Mouse (Mus musculus) frontal cortex, postnatal 10 days (tissue): Measurements from ENCODE around the gene Nt5m.

Experiments used
- DNase-seq, 2 experiments: peaks; one replicate each; pipeline ENCODE4 v3.0.0; 2022; ENCODE audit warnings: low spot score in 2 of 2, mixed read lengths in 1 of 2

The Nt5m gene

GRCm38 (mm10) chr11:59839459-59840126 lies 346 bp downstream of the Nt5m start, which contains the start of gene Cops3:
Gene Cops3, minus strand, starts transcription at chr11:59839838.
- peak; percentile 94 to 96 for DNase-seq

GRCm38 (mm10) chr11:59846311-59846710 lies 7.1 kb downstream of the Nt5m start:
- no peak for DNase-seq

DNA sequence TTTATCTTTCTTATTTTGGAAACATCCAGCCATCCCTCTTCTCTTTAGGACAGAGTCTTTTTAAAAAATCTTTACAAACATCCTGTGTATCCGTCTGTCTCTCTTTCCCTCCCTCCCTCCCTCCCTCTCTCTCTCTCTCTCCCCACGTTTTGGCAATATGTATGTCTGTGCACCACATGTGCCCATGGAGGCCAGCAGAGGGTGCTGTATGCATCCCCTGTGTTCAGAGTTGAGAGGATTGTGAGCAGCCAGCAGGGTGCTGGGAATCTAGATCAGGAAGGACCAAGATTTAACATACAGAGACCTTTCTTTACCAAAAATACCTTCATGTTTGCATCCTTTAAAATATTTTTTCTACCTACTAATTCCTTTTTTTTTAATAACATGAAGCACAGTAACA lies 7.9 kb downstream of the Nt5m start:
- DNase-seq = no peak

DNA sequence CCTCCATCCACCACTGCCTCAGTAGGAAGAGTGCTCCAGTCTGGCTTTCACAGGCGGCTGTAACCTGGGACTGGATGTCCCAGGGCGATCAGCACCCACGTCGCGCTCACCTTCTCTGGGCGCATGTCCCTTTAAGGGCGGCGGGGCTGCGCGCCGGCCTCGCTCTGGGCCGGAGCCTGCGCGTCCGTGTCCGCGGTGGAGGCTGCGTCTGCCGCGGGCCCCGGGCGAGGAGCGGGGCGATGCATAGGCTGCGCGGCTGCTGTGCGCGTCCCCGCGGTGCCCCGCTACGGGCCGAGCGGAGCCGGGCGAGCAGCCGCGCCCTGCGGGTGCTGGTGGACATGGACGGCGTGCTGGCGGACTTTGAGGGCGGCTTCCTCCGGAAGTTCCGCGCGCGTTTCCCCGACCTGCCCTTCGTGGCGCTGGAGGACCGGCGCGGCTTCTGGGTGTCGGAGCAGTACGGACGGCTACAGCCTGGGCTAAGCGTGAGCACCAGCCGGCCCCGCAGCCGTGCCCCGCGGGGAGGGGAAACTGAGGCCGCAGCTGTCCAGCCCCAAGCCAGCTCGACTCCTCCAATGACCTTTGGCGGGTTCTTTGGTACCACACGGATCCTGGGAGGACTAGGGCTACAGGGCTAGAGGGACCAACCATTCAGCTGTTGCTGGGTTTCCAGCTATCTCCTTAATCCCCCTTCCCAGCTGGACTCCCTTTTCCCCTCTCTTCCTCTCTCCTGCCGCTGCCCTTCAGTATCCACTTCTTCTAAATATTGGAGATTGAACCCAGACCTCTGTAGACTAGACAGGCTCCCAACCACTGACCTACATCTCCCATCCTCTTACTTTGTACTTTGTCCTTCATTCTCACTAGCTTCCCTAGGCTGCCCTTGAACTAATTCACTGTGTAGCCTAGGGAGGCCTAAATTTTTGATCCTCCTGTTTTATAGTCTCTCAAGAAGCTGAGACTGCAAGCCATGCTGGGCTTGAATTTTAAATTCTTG lies 8.9 kb downstream of the Nt5m start:
- peak; percentile 59 to 75 for DNase-seq

DNA sequence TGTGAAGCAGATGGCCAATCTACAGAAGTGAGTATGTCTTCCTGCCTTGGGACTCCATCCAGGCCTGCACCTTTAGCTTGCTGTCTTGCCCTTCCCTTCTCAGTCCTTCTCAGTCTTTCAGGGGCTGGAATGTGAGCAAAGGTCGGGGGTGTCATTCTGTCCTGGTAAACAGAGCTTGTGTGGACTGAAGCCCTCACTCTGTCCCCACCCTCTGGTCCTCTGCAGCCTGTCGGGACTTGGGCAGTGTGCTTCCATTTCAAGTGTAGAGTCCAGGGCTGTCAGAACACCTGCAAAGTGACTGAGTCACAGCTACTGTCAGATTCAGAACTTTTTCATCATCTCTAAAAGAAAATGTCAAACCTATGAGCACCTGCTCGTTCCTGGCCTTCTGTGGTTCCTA lies 13.6 kb downstream of the Nt5m start:
- DNase-seq = no peak

DNA sequence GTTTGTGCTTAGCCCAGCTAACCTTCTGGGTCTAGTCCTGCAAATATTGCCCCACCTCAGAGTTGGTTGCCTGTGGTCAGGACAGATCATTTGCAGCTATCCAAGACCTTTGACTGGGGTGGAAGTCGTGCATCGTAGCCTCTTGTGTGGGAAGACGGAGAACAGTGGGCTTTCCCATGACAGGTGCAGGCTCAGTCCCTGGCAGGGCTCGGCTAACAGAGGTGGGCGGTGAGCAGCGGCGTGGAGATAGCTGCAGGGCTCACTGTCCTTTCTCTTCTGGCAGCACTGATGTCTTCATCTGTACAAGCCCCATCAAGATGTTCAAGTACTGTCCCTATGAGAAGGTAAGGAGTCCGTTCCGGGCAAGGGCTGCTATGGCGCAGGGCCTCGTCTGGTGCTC lies 21.2 kb downstream of the Nt5m start:
- no peak for DNase-seq

GRCm38 (mm10) chr11:59864316-59864715 lies 25.1 kb downstream of the Nt5m start:
- no peak for DNase-seq

DNA sequence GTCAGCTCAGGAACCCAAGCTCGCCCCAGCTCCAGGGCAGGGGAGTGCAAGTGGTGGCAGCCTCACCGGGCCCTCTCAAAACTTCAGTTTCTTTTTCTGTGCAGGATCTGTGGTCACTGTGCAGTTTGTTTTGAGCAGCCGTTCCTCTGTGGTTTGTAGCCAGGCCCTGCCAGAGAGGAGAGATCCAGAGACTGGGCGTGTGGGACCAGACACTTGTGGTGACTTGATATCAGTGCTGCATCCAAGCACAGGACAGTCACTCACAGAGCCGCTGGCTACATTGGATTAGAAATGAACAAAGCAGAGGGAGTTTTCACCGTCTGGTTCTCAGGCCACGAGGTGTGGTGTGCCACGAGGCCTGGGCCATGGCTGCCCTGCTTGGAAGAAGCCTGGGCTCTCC lies 32.9 kb downstream of the Nt5m start:
- DNase-seq = no peak

- peak; percentile 45 to 80 for DNase-seq
Measured at GRCm38 (mm10) chr11:59880031-59880430, 40.8 kb downstream of the Nt5m start.

- no peak for DNase-seq
Measured at GRCm38 (mm10) chr11:59885217-59885986, 46.2 kb downstream of the Nt5m start.

GRCm38 (mm10) chr11:59886952-59887351 lies 47.7 kb downstream of the Nt5m start:
- DNase-seq = no peak

GRCm38 (mm10) chr11:59888151-59888550 lies 48.9 kb downstream of the Nt5m start:
- DNase-seq = no peak

GRCm38 (mm10) chr11:59891854-59892253 lies 52.6 kb downstream of the Nt5m start:
- no peak for DNase-seq

DNA sequence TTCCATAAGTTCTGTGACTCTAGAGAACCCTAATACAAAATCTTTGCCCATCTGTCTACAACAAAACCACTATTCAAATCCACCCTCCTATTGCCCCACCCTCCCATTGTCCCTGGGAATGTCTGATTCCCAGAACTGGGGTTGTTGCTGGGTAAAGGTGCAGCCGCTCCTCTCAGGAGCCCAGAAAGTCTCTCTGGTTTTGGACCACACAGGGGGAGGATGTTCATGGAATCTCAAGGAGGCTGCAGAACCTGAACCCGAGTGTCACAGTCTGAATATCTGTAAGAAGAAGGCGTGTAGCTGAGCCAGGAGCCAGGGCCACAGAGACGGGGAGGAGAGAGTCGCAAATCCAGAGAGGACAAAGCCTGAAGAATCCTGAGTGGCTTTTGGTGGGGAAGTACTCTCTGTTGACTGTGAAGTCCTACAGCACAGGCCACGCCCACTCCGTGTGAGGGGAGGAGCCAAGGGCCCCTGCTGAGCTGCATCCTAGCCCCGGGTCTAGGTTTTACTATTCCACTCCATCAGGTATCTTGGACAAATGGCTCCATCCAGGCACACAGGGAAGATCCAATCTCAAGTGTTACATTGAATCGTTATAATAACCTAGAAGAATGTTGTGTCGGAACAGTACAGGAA lies 54.0 kb downstream of the Nt5m start:
- no peak for DNase-seq

DNA sequence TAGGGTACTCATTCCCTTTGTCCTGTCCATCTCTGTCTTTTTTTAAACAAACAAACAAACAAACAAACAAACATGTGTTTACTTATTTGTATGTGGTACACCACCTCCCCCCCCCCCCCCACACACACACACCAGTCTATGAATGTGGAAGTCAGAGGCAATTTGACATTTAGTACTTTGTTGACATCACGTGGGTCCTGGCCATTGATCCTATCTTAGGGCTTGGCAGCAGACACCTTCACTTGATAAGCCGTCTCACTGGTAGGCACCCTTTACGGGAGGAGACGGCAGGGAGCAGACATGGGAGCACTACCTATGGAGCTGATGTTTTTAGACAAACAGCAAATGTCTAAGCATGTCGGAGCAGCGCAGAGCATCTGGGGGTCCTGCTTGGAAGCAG lies 55.7 kb downstream of the Nt5m start:
- DNase-seq = no peak

- no peak for DNase-seq
Measured at GRCm38 (mm10) chr11:59895316-59895715, 56.1 kb downstream of the Nt5m start.

DNA sequence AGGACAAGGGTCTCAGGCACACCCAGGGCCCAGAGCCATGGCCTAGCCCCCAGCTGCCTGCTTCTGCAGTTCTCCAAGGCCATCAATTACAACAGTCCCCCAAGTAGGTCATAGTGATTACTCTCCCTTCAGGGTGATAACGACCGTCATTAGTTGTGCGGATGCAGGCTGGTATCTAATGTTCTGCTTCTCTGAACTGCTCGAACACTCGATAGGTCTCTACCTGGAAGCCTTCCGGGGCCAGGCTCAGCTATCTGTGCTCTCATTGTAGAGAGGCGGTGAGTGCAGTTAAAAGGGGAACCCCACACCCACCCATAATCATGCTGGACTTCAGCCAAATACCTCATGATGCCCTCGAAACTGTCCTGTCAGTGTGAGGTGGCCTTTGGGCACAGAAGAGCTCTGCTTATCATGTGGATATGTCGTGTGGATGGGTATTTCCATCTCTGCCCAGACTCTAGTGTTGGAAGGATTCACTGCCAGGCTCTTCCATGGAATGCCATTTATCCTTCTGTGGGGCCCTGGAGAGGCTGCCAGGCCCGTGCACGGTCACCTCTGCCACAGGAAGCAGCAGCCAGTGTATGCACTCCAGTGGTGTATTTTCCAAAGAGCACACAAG lies 58.8 kb downstream of the Nt5m start:
- DNase-seq = no peak

- no peak for DNase-seq
Measured at GRCm38 (mm10) chr11:59899711-59900685, 60.8 kb downstream of the Nt5m start.

GRCm38 (mm10) chr11:59900995-59901394 lies 61.7 kb downstream of the Nt5m start:
- no peak for DNase-seq
